Mouse (Mus musculus): ENCODE measurements around the gene Tspear.

DNA sequence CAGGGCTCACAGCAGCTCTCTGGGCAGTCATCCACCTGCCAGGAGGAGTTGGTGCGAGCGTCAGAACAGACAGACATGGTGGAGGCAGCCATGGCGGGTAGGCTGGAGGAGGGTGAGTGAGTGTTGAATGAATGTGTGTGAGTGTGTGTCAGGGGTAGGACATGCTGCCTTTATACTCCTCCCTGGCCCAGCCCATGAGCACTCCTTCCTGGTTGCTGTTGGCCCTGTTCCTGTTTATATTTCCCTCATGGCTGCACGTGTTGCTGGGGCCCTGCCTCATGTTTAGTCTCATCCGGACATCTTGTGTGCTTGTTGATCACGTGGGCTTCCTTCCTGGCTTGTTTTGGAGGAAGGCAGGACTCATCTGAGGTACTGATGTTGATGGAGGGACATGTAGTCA lies 140.6 kb downstream of the Tspear start, which contains the start of gene Krtap10-4:
- TF ChIP-seq POLR2A (IDR thresholded peaks at IDR 0.05; ENCODE audit: borderline replicate concordance, low read depth, low read length) (no peak), CTCF (IDR thresholded peaks at IDR 0.05; ENCODE audit: low read depth, low read length) (no peak)
